Mouse (Mus musculus) embryonic facial prominence, embryonic 14.5 days (tissue): ENCODE results near the gene Lad1. TPM values are rescaled to one million over a fixed set of nuclear protein-coding genes. Genes with fewer than 3 reads are reported as not detected.

ENCODE experiments used
- ATAC-seq: fragments of 200-750 bp; cut with Nextera tagmentation; 2 replicates; pipeline ENCODE4 v1.8.0; 2017; ENCODE audit warnings: low read depth, moderate number of reproducible peaks, moderate TSS enrichment
- DNase-seq: peaks from one replicate; pipeline ENCODE4 v3.0.0-alpha.2; 2015; ENCODE audit warnings: low spot score
- H3K27ac ChIP-seq: fragments of 300-500 bp; sonication (generic); replicated peaks from 2 replicates; pipeline ENCODE4 v1.5.1; 2014; ENCODE audit warnings: low read depth, mild to moderate bottlenecking, low read length, moderate library complexity
- H3K27me3 ChIP-seq: fragments of 300-500 bp; sonication (generic); replicated peaks from 2 replicates; pipeline ENCODE4 v1.6.1; 2014; ENCODE audit warnings: low read length; ENCODE audit not compliant: control insufficient read depth, insufficient read depth
- H3K36me3 ChIP-seq: fragments of 300-500 bp; sonication (generic); 2 replicates; pipeline ENCODE4 v1.6.1; 2014; ENCODE audit warnings: low read length, mixed read lengths; ENCODE audit not compliant: control insufficient read depth, insufficient read depth
- H3K4me1 ChIP-seq: fragments of 300-500 bp; sonication (generic); 2 replicates; pipeline ENCODE4 v1.6.1; 2014; ENCODE audit warnings: antibody characterized with exemption, low read length; ENCODE audit not compliant: control insufficient read depth, insufficient read depth
- H3K4me2 ChIP-seq: fragments of 300-500 bp; sonication (generic); 2 replicates; pipeline ENCODE4 v1.6.1; 2014; ENCODE audit warnings: low read depth, mild to moderate bottlenecking, low read length, moderate library complexity, mixed read lengths
- H3K4me3 ChIP-seq: fragments of 300-500 bp; sonication (generic); 2 replicates; pipeline ENCODE4 v1.5.1; 2014; ENCODE audit warnings: low read depth, mild to moderate bottlenecking, low read length
- H3K9ac ChIP-seq: fragments of 300-500 bp; sonication (generic); 2 replicates; pipeline ENCODE4 v1.6.1; 2014; ENCODE audit warnings: low read depth, mild to moderate bottlenecking, low read length, moderate library complexity, mixed read lengths
- H3K9me3 ChIP-seq: fragments of 300-500 bp; sonication (generic); 2 replicates; pipeline ENCODE4 v1.6.1; 2016; ENCODE audit warnings: low read length; ENCODE audit not compliant: control insufficient read depth
- WGBS: fragments of 180-500 bp; shearing (Covaris S2); extraction: QIAGEN DNeasy Blood & Tissue Kit; methylation state at CpG from one replicate; pipeline ENCODE4 v1.1.7; 2014; 5-methylcytosine and 5-hydroxymethylcytosine counted together
- polyA plus RNA-seq: library from polyadenylated mRNA; unstranded; fragments of >200 nt; fragmentation: Nextera tagmentation; extraction: Ambion mirVana; gene quantifications from 2 replicates; pipeline ENCODE4 v1.2.1, GENCODE M21; 2014

Lad1 gene
- polyA plus RNA-seq, 1 experiment from 2014 or later: 21.7 TPM

DNA sequence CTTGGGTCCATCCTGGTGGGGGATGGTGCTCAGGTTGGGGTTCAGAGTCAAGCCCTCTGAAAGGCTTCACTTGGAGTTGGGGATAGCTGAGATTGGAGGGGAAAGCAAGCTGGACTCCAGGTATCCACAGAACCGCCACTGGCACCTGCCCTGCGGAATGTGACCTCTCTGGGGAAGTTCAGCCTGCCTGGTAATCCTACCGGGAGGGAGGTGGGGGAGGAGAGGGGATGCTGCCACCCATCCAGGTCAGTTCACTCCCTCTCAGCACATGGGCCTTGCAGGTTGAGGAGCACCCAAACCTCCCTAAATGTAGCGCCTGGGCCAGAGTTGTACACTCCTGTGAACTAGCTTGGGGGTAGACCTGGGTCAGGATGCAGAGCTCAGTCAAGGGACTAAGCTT, 37.7 kb downstream of the Lad1 start:
- H3K9me3 ChIP-seq: no peaks in the 10 kb centered on the region
- no peaks in the 10 kb centered on the region for H3K36me3 ChIP-seq
- DNase-seq: no peak
- no peaks in the 10 kb centered on the region for H3K27me3 ChIP-seq
- no peak overlapping the region for H3K9ac ChIP-seq
- WGBS: 64% methylated on average over 3 of the region's 4 CpGs
- no peak for ATAC-seq
- no peak overlapping the region for H3K27ac ChIP-seq
- no peak overlapping the region for H3K4me3 ChIP-seq
- peaks cover 4% of the 10 kb centered on the region; the same call in 1 of the 2 replicates for H3K4me1 ChIP-seq
- no peak overlapping the region for H3K4me2 ChIP-seq

DNA sequence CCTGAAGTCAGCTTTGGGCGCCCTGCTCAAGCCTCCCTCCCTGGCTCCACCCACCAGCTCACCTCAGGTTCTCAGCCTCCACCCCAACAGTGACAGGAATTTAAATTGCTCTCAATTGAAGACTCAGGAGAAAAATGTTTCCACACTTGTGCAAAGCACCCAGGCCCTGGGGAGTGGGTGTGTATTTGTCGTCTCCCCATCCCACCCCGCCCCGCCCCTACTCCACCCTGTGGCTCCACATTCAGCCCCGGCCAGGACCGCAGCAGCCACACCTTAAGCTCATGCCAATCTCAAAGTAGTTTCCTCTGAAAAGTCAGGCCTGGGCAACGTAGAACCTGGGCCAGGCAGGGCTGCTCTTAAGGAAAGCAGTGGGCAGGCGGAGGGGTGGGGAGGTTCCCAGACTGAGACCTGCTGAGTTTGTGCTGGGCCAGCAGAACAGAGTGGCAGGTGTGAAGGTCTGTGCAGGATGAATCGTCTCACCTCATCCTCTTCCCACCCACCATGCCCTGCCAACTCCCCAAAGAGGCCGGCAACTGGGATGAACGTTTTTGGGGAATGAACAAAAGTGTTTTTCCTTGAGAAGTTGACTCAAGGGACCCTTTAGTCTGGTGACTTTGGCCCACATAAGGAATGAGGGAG, 38.9 kb downstream of the Lad1 start:
- Histone ChIP-seq H3K27ac (no peak overlapping the region), H3K36me3 (no peaks in the 10 kb centered on the region), H3K27me3 (no peaks in the 10 kb centered on the region), H3K4me3 (no peak overlapping the region), H3K4me1 (peaks cover 3% of the 10 kb centered on the region; the same call in 1 of the 2 replicates), H3K9ac (no peak overlapping the region), H3K4me2 (no peak overlapping the region), H3K9me3 (no peaks in the 10 kb centered on the region)
- WGBS: 56% methylated on average over 11 of the region's 11 CpGs
- peak; percentile 69 for ATAC-seq
- peak; percentile 63 for DNase-seq

DNA sequence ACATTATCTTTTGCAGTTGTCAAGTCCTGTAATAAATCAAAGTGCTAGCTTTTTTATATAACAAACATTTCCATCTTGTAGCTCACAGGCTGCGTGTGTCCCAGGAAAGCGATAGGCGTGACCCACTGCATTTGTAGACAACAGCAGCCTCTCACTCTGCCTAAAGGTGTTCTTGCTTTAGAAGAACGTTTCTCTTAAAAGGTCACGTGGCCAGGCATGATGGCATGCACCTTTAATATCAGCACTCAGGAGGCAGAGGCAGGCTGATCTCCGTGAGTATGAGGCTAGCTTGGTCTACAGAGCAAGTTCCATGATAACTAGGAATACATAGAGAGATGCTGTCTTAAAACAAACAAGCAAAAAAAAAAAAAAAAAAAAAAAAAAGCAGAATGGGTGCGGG, 40.1 kb downstream of the Lad1 start:
- H3K27me3 ChIP-seq: no peaks in the 10 kb centered on the region
- no peaks in the 10 kb centered on the region for H3K36me3 ChIP-seq
- ATAC-seq (no peak), DNase-seq (no peak)
- H3K4me1 ChIP-seq: no peaks in the 10 kb centered on the region
- H3K4me3 ChIP-seq: no peak overlapping the region
- 89% methylated on average over 7 of the region's 7 CpGs for WGBS
- H3K9ac ChIP-seq: no peak overlapping the region
- no peak overlapping the region for H3K4me2 ChIP-seq
- H3K9me3 ChIP-seq: no peaks in the 10 kb centered on the region
- H3K27ac ChIP-seq: no peak overlapping the region

DNA sequence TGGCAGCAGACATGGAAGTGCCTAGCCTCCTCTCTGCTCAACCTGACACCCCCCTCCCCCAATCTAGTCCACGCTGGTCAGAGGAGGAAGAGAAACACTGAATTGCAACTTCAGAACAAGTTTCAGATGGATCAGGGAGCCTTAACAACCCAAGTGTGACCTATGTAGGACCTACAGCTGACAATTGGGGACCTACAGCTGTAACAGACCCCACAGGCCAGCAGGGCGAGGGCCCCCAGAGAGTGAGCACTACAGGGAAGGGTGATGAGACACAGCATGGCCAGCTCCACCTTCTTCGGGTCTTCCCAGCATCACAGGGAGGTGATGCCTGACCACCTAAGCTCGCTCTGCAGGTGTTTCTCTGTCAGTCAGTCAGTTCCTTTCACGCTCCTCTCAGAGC, 42.7 kb downstream of the Lad1 start:
- DNase-seq: no peak
- no peak overlapping the region for H3K9ac ChIP-seq
- no peaks in the 10 kb centered on the region for H3K9me3 ChIP-seq
- no peak for ATAC-seq
- H3K36me3 ChIP-seq: no peaks in the 10 kb centered on the region
- no peak overlapping the region for H3K4me2 ChIP-seq
- no peak overlapping the region for H3K27ac ChIP-seq
- no peaks in the 10 kb centered on the region for H3K4me1 ChIP-seq
- H3K4me3 ChIP-seq: no peak overlapping the region
- WGBS: 62% methylated on average over 5 of the region's 5 CpGs
- H3K27me3 ChIP-seq: no peaks in the 10 kb centered on the region

GRCm38 (mm10) chr1:135861980-135862552, 43.7 kb downstream of the Lad1 start:
- Histone ChIP-seq H3K9me3 (no peaks in the 10 kb centered on the region), H3K4me2 (no peak overlapping the region), H3K36me3 (no peaks in the 10 kb centered on the region), H3K4me3 (no peak overlapping the region), H3K27ac (no peak overlapping the region), H3K4me1 (no peaks in the 10 kb centered on the region), H3K27me3 (no peaks in the 10 kb centered on the region), H3K9ac (no peak overlapping the region)
- ATAC-seq (peak; percentile 10; the same call in 1 of the 2 replicates), DNase-seq (no peak)
- WGBS: 62% methylated on average over 9 of the region's 9 CpGs

GRCm38 (mm10) chr1:135862561-135862960, 44.2 kb downstream of the Lad1 start:
- ATAC-seq (no peak), DNase-seq (no peak)
- H3K36me3 ChIP-seq: no peaks in the 10 kb centered on the region
- no peaks in the 10 kb centered on the region for H3K4me1 ChIP-seq
- no peaks in the 10 kb centered on the region for H3K27me3 ChIP-seq
- H3K4me3 ChIP-seq: no peak overlapping the region
- no peak overlapping the region for H3K4me2 ChIP-seq
- 67% methylated on average over 5 of the region's 5 CpGs for WGBS
- H3K9me3 ChIP-seq: no peaks in the 10 kb centered on the region
- H3K9ac ChIP-seq: no peak overlapping the region
- H3K27ac ChIP-seq: no peak overlapping the region

DNA sequence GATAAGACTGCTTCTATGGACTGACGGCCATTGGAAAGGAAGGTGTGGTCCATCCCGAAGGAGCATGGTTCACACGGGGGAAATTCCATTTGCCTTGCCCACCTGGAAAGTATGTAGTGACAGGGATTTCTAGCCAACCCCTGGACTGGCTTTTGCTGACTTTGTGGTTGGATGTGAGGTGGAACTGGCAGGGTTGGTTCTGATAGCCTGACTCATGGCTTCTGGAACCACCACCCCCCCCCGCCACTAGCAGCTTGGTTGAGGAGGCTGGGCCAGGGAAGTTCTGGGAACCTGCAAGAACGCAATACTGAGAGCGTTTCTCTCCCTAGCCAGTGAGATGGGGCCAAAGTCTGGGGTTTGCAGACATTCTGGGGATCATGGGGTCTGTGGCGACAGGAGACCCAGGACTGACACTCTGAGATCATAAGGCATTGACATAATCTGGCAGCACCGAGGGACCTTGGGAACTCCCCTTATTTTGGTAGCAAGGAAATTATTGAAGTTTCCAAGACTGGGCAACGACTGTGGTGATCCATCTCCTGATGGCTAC, 45.5 kb downstream of the Lad1 start:
- Histone ChIP-seq H3K4me3 (no peak overlapping the region), H3K4me1 (no peaks in the 10 kb centered on the region), H3K27me3 (no peaks in the 10 kb centered on the region), H3K27ac (no peak overlapping the region), H3K9me3 (no peaks in the 10 kb centered on the region), H3K36me3 (no peaks in the 10 kb centered on the region), H3K4me2 (no peak overlapping the region), H3K9ac (no peak overlapping the region)
- no peak for ATAC-seq
- 78% methylated on average over 9 of the region's 9 CpGs for WGBS
- DNase-seq: no peak

DNA sequence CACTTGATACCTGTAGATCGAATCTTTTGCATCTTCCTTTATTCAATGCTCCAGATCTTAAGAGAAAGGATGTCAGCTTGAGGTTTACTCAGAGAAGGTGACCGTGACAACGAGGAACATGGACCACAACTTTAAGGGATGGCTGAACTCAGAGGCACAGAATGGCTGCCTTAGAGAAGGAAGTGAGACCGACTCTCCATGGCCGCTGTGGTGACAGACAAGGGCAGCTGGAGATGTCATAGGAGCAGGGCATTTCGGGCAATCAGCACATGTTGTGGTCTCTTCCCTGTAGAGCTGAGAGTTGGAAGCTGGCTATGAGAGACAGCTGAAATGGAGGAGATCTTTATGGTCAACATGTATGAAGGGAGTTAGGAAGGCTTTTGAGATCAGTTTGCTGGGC, 46.4 kb downstream of the Lad1 start:
- no peaks in the 10 kb centered on the region for H3K9me3 ChIP-seq
- H3K27ac ChIP-seq: no peak overlapping the region
- H3K4me1 ChIP-seq: no peaks in the 10 kb centered on the region
- DNase-seq (no peak), ATAC-seq (no peak)
- no peak overlapping the region for H3K4me3 ChIP-seq
- no peaks in the 10 kb centered on the region for H3K27me3 ChIP-seq
- no peaks in the 10 kb centered on the region for H3K36me3 ChIP-seq
- no peak overlapping the region for H3K9ac ChIP-seq
- H3K4me2 ChIP-seq: no peak overlapping the region
- whole genome bisulfite sequencing: 86% methylated on average over 6 of the region's 6 CpGs
